Mouse (Mus musculus): ENCODE measurements around the gene Tmem230. TPM values are rescaled to one million over a fixed set of nuclear protein-coding genes. Genes with fewer than 3 reads are reported as not detected.
A peak's percentile ranks its signal among the peaks of the same experiment; 100 is the strongest.
"Not testable (repeated sequence)": the region's sequence is repeated elsewhere in the genome, so short reads cannot be mapped to it uniquely, and the experiment has no call there.

Gene Tmem230
- total RNA-seq (2021) = 10 to 100 TPM; 21.1 to 22.5 TPM
- long read RNA-seq, experiment 1, transcript Tmem230-202 (4 exons, 1,551 nt) = minor isoform, 6 of 57 reads
- long read RNA-seq, experiment 1, transcript Tmem230-201 (4 exons, 1,612 nt) = major isoform, 33 of 57 reads
- long read RNA-seq, experiment 1, partial matches to known transcripts = 0 of 57 reads
- long read RNA-seq, experiment 1, other reads (novel, unspliced or antisense) = 16 of 57 reads
- long read RNA-seq, experiment 2, transcript Tmem230-201 (4 exons, 1,612 nt) = major isoform, 42 of 72 reads
- long read RNA-seq, experiment 2, transcript Tmem230-202 (4 exons, 1,551 nt) = minor isoform, 10 of 72 reads
- long read RNA-seq, experiment 2, partial matches to known transcripts = 1 of 72 reads
- long read RNA-seq, experiment 2, other reads (novel, unspliced or antisense) = 19 of 72 reads

GRCm38 (mm10) chr2:132247539-132248313, at the start of gene Tmem230:
TSS of gene Tmem230 (minus strand) at chr2:132247807.
- peak; percentile 93 for DNase-seq

DNA sequence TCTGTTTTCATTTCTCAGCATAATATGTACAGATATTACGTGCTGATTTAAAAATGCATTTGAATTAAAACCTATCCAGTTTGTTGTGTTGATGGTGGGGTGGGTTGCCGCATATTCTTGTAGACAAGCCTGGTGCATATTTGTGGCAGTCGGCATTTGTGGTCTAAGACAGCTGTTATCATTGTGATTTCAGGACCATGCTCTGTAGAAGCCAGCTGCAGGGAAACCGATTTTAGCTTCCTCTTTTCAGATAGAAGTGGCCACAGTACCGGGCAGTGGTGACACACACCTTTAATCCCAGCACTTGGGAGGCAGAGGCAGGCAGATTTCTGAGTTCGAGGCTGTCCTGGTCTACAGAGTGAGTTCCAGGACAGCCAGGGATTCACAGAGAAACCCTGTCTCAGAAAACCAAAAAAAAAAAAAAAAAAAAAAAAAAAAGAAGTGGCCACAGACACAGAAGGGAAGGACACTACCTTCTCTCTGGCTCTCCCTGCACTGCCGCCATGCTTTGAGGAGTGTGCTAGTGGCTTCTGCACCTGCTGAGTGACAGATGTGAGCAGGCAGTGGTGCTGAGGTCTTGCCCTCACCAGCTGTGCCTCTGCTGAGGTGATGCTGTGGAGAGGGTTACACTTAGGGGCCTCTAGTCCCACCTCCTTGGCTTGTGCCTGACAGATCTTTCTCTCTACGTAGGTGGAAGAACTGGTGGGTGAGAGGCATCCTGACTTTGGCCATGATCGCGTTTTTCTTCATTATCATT, 46.3 kb upstream of the Tmem230 start:
- DNase-seq = no peak

GRCm38 (mm10) chr2:132292083-132292482, 44.5 kb upstream of the Tmem230 start:
- no peak for DNase-seq

DNA sequence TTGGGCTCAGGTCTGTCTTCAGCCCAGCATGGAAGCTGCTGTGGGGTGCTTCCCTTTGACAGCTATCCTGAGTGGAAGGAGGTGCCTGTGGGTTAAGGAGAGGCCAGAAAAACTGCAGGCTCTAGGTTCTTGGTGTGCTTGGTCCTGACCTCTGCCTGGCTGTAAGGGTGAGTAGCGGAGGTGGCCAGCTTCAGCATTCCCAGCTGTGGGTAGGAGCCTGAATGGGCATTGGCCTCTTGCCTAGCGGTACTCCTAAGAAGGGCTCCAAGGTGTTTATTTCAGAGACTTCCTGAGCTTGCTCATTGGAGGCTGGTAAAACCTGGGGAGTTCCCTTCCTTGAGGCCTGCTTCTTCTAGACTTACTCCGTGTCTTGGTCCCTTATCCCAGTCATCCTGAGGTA, 43.7 kb upstream of the Tmem230 start:
- peak; percentile 50 for DNase-seq

DNA sequence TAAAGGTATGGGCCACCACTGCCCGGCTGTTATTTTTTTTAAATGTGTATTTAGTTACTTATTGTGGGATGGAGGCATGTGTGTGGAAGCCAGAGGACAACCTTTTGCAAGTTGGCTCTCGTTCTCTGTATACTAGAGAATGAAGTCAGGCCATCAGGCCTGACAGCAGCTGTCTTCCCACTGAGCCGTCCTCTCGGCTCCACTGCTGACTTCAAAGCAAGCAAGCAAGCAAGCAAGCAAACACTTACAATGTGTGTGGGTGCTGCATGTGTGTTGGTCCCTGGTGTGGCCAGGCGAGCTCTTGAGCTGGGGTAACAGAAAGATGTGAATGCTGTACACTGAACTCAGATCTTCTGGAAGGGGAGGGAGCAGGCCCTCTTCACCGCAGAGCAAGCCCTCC, 43.2 kb upstream of the Tmem230 start:
- DNase-seq = no peak

- not testable (repeated sequence) for DNase-seq
Measured at GRCm38 (mm10) chr2:132289213-132289612, 41.6 kb upstream of the Tmem230 start.

- no peak for DNase-seq
Measured at GRCm38 (mm10) chr2:132286376-132287076, 38.9 kb upstream of the Tmem230 start.

GRCm38 (mm10) chr2:132285722-132286121, 38.1 kb upstream of the Tmem230 start:
- DNase-seq = not testable (repeated sequence)

DNA sequence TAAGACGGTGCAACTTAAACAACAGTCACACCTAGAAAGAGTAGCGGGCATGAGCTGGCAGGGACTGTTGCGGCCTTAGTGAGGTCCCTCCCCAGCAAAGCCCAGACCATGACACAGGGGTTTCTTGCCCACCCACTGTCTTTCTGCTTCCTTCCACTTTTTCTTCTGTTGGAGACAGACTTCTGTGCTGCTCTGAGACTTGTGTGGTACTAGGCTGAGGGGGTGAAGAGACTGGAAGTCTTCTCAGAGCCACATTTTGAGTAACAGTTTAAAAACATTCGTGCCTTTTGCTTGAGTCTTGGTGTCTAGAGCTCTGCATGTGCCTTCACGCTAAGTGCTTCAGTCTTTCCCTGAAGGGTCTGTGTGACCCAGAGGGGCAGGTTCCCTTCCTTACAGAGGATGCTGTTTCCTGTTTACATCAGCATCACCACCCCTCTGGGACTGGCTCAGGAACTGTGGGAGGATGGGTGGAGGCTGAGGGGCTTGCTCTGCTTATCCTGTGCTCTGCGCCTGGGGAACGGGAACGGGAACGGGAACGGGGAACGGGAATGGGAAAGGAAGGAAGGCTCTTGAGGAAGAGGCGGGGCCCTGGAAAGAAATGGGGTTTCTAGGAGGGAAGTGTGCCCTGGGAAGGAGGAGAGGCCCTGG, 37.0 kb upstream of the Tmem230 start:
- peak; percentile 71 for DNase-seq

GRCm38 (mm10) chr2:132283236-132284070, 35.8 kb upstream of the Tmem230 start:
- no peak for DNase-seq

DNA sequence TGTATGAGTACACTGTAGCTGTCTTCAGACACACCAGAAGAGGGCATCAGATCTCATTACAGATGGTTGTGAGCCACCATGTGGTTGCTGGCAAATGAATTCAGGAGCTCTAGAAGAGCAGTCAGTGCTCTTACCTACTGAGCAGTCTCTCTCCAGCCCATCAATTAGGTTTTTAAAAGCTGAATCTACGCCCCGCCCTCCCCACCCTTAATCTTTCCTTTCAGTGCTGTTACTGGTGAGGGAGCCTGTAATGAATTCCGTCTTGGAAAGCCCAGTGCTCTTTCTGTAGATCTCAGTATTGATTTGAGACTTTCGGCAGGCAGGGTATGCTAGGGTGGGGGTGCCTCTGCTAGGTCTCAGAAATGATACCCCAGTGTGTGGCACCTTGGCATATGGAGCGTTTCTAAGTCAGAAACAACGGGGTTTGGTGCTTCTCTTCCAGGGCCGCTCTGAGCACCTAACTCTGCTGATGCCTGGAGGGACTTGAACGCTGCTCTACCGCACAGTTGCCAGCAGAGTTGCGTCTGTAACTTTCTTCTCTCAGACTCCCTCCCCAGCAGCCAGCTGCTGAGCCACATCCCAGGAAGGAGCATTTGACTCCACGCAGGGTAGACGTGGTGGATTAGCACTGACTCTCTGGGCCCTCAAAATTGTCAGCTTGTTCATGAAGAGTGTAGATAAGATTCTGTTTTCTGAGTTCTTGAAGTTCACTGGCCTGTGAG, 35.0 kb upstream of the Tmem230 start:
- DNase-seq = no peak

GRCm38 (mm10) chr2:132281560-132282452, 34.2 kb upstream of the Tmem230 start:
- no peak for DNase-seq

DNA sequence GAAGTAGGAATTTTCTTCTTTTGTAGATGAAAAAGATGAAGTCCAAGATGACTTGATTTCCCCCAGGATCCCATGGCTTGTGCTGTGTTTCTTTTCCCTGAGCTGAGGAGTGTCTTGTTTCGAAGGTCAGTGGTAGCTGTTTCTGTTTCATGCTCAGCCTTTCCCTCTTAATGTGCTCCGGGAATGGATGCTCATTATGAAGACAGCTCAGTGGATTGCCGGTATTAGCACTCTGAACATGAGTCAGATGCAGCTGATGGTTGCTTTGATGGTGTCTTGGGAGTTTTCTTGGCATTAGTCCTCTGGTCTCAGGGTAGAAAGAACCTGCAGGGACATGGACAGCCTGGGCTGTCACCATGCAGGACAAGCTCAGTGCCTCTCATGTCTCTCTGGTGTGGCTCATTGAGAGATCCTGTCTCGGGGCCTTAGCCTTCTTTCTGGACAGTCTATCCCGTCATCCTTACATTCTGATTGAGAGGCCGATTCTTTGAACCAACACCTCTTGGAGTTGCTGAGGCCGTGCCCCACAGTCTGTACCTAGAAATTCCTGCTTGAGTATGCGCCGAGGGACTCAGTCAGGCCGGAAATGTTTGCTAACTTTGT, 33.0 kb upstream of the Tmem230 start:
- no peak for DNase-seq

DNA sequence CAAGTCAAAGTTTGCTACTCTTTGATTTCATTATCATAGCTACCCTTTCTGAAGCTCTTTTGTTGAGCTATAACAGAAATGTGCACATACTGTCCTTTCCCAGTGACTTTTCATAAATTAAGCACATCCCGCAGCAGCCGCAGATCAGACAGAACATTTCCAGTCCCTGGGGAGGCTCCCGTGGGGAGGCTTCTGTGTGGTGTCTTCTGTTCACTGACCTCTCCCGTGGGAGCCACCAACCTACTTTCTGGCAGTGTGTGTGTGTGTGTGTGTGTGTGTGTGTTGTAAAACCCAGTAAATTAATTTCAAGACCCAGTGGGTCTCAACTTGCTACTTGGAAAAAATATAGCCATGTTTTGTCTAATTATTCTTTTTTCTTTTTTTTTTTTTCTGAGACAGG, 32.4 kb upstream of the Tmem230 start:
- DNase-seq = peak; percentile 49

- DNase-seq = no peak
Measured at GRCm38 (mm10) chr2:132279336-132279882, 31.8 kb upstream of the Tmem230 start.

GRCm38 (mm10) chr2:132278273-132278853, 30.8 kb upstream of the Tmem230 start:
- no peak for DNase-seq

DNA sequence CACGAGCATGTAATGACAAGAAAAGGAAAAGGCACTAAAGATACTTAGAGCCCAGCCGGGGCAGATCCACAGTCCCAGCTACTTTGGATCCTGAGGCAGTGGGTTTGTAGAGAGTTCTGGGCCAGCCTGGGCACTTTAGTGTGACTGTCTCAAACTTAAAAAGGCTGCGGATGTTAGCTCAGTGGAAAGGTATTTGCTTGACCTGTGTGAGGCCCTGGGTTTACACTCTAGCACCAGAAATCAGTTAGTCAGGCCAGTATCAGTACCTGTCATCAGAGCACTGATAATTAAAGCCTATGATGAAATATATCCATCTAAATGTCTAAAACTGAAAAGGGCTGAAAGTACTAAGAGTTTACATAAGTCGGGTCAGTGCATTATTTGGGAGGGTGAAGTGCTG, 28.6 kb upstream of the Tmem230 start:
- DNase-seq = no peak

DNA sequence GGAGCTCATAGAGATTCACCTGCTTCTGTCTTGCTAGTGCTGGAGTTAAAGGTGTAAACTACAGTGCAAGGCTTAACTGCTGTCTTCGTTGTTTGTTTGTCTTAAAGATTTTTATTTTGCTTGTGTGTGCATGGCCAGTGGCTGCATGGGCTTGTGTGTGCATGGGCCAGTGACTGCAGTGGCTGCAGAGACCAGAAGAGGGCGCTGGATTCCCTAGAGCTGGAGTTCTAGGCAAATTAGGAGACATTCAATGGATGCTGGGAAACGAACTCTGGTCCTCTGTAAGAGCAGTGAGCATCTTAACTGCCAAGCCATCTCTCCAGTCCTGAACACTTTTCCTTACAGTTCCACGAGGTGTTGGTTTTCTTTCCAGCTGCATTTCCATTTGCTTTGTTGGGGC, 27.9 kb upstream of the Tmem230 start:
- DNase-seq = no peak

Data from gastrocnemius, postnatal 25 days (tissue).